Mouse (Mus musculus): ENCODE measurements at regions not wholly inside any gene's neighbourhood (a gene's known extent, or its start where the extent isn't known, plus 50 kb on each side); places are given as distances from the start of the nearest gene placed in this dataset.
A peak's percentile ranks its signal among the peaks of the same experiment; 100 is the strongest.

- Histone ChIP-seq H3K4me2 (no peak overlapping the region), H3K9ac (no peak overlapping the region), H3K36me3 (no peaks in the 10 kb centered on the region), H3K27me3 (no peaks in the 10 kb centered on the region), H3K27ac (no peak overlapping the region), H3K4me3 (no peak overlapping the region), H3K4me1 (peaks cover 27% of the 10 kb centered on the region), H3K9me3 (no peaks in the 10 kb centered on the region)
- no peak for ATAC-seq (ENCODE audit: insufficient number of reproducible peaks, insufficient read depth, low FRiP score, low TSS enrichment, low read depth)
- WGBS = 68% methylated on average over 2 of the region's 2 CpGs
Observed at GRCm38 (mm10) chr6:101517584-101517983, 139.9 kb upstream of the Pdzrn3 start.

DNA sequence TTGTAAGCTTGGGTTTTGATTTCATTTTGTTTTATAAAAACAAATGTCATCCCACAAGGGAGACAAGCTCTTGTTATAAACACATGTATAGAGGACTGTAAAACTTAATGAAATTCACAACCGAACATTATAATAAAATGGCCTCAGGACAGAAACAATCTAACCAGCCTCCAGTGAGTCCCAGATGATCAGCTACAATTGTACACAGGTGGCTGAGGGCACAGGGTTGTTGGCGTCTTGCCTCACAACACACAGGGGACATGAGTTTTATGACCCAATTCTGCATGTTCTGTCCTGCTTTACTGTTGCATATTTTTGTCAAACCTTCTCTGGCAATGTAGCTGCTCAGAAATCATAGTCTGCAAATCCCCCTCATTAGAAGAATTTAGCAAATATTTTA, 136.0 kb upstream of the Pdzrn3 start:
- no peaks in the 10 kb centered on the region for H3K27me3 ChIP-seq
- no peaks in the 10 kb centered on the region for H3K9me3 ChIP-seq
- H3K4me1 ChIP-seq = peaks cover 9% of the 10 kb centered on the region
- H3K27ac ChIP-seq = peak overlapping the region; percentile 16; the same call in 1 of the 2 replicates
- no peak overlapping the region for H3K4me2 ChIP-seq
- H3K9ac ChIP-seq = no peak overlapping the region
- no peak overlapping the region for H3K4me3 ChIP-seq
- H3K36me3 ChIP-seq = no peaks in the 10 kb centered on the region
- WGBS = 35% methylated on average over 2 of the region's 2 CpGs
- ATAC-seq (ENCODE audit: insufficient number of reproducible peaks, insufficient read depth, low FRiP score, low TSS enrichment, low read depth) = no peak

DNA sequence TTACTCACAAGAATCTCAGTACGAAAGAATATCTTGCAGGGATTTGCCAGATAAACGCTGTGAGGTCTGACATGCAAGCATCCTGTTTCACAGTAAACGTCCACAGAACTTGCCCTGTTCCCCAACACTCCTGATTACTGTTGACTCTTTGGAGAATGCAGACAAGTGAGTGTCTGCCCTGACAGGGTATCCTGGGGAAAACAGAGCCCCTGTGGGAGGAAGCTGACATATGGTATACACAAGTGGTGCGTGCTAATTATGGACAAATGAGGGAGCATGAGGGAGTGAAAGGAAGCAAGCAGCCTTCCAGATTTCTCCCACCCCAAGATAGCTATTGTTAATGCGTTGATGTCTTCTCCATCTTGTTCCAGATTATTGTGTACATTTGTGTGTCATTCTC, 124.5 kb upstream of the Pdzrn3 start:
- H3K9me3 ChIP-seq = no peaks in the 10 kb centered on the region
- WGBS = 24% methylated on average over 5 of the region's 5 CpGs
- peak overlapping the region; percentile 73 for H3K27ac ChIP-seq
- no peak overlapping the region for H3K4me3 ChIP-seq
- H3K27me3 ChIP-seq = no peaks in the 10 kb centered on the region
- ATAC-seq (ENCODE audit: insufficient number of reproducible peaks, insufficient read depth, low FRiP score, low TSS enrichment, low read depth) = no peak
- H3K4me2 ChIP-seq = peak overlapping the region; percentile 18; the same call in 1 of the 2 replicates
- H3K36me3 ChIP-seq = no peaks in the 10 kb centered on the region
- H3K9ac ChIP-seq = no peak overlapping the region
- peaks cover 19% of the 10 kb centered on the region for H3K4me1 ChIP-seq

DNA sequence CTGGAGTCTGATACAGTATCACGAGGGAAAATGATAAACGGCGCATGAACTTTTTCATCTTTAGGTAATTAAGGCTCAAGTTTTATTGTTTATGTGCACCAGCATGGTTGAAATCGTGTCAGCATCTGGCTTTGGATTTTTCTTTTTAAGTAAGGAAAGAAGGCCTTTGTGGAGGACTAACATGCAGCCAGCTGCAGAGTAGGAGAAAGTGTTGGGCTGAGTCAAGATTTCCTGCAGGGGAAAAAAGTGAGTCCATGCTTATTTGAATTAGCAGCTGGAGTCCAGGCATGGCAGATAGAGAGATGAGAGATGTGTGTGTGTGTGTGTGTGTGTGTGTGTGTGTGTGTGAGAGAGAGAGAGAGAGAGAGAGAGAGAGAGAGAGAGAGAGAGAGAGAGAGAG, 124.0 kb upstream of the Pdzrn3 start:
- Histone ChIP-seq H3K9ac (no peak overlapping the region), H3K9me3 (no peaks in the 10 kb centered on the region), H3K4me3 (no peak overlapping the region), H3K27me3 (no peaks in the 10 kb centered on the region), H3K27ac (peak overlapping the region; percentile 73), H3K4me1 (peaks cover 17% of the 10 kb centered on the region), H3K36me3 (no peaks in the 10 kb centered on the region), H3K4me2 (no peak overlapping the region)
- no peak for ATAC-seq (ENCODE audit: insufficient number of reproducible peaks, insufficient read depth, low FRiP score, low TSS enrichment, low read depth)
- 33% methylated on average over 4 of the region's 4 CpGs for WGBS

- Histone ChIP-seq H3K9ac (no peak overlapping the region), H3K27ac (no peak overlapping the region), H3K4me1 (peaks cover 17% of the 10 kb centered on the region), H3K4me2 (no peak overlapping the region), H3K4me3 (no peak overlapping the region), H3K9me3 (no peaks in the 10 kb centered on the region), H3K36me3 (no peaks in the 10 kb centered on the region), H3K27me3 (no peaks in the 10 kb centered on the region)
- no peak for ATAC-seq (ENCODE audit: insufficient number of reproducible peaks, insufficient read depth, low FRiP score, low TSS enrichment, low read depth)
Observed at GRCm38 (mm10) chr6:101500202-101500601, 122.5 kb upstream of the Pdzrn3 start.

DNA sequence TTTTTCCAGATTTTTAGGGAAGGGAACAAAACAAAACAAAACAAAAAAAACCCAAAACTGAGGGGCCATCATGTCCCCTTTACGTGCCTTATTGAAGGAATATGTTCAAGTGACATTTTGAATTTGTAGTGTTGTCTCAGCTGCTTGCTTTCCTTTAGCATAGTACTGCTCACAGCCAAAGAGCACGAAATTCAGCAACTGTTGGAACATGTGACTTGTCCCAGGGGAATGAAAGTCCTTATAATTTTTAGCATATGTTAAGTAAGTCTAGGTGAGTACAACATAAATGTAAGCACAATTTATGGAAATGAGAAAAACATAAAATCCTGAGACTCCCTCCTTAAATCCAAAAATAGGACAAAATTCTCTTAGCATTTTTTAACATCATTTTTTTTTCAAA, 110.8 kb upstream of the Pdzrn3 start:
- ATAC-seq (ENCODE audit: insufficient number of reproducible peaks, insufficient read depth, low FRiP score, low TSS enrichment, low read depth) = no peak
- no peak overlapping the region for H3K4me2 ChIP-seq
- H3K4me3 ChIP-seq = no peak overlapping the region
- WGBS = 17% methylated on average over 2 of the region's 2 CpGs
- no peaks in the 10 kb centered on the region for H3K36me3 ChIP-seq
- no peak overlapping the region for H3K9ac ChIP-seq
- no peaks in the 10 kb centered on the region for H3K27me3 ChIP-seq
- no peaks in the 10 kb centered on the region for H3K9me3 ChIP-seq
- H3K27ac ChIP-seq = peak overlapping the region; percentile 72; the same call in 1 of the 2 replicates
- H3K4me1 ChIP-seq = peaks cover 25% of the 10 kb centered on the region

DNA sequence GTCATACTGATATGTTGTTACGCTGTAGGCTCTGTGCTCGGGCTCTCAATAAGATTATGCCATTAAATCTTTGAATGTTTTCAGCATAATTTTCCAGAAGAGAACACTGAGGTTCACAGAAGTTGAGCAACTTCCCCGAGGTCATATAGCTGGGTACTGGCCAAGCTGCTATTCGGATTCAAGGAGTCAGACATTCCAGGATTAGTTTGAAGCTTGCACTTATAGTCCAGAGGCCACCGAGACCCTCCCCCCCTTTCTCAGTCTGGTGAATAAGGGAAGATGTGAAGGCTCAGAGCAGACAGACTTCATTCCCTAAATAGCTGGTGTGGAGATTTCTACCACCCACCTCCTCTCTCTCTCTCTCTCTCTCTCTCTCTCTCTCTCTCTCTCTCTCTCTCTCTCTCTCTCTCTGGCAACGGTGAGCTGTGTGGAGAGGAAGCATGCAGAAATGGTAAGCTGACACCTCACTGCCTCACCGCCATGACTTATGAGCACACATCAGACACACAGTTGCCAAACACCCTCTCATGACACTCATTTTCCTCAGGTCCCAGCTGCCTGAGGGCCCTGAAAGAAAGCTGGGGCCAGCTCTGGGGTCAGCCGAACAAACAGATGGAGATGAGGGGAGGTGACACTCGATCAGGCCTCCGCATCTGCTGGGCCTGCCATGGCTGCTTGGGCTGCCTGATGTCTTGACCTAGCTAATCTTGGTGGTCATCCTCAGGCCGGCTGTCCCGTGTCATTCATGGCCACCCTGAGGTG, 107.0 kb upstream of the Pdzrn3 start:
- H3K9me3 ChIP-seq = no peaks in the 10 kb centered on the region
- H3K27ac ChIP-seq = peak overlapping the region; percentile 82
- no peak overlapping the region for H3K4me3 ChIP-seq
- peak; percentile 48; the same call in 1 of the 2 replicates for ATAC-seq (ENCODE audit: insufficient number of reproducible peaks, insufficient read depth, low FRiP score, low TSS enrichment, low read depth)
- H3K4me2 ChIP-seq = 0 out of 2 replicates have a peak overlapping the region, but pooled peaks have one; percentile 5
- 21% methylated on average over 12 of the region's 12 CpGs for WGBS
- H3K36me3 ChIP-seq = no peaks in the 10 kb centered on the region
- H3K9ac ChIP-seq = 0 out of 2 replicates have a peak overlapping the region, but pooled peaks have one; percentile 44
- no peaks in the 10 kb centered on the region for H3K27me3 ChIP-seq
- peaks cover 39% of the 10 kb centered on the region for H3K4me1 ChIP-seq

- H3K27me3 ChIP-seq = no peaks in the 10 kb centered on the region
- peak overlapping the region; percentile 82 for H3K27ac ChIP-seq
- peak; percentile 79 for ATAC-seq (ENCODE audit: insufficient number of reproducible peaks, insufficient read depth, low FRiP score, low TSS enrichment, low read depth)
Observed at GRCm38 (mm10) chr6:101482635-101483465, 105.2 kb upstream of the Pdzrn3 start.

GRCm38 (mm10) chr6:101473956-101474355, 96.3 kb upstream of the Pdzrn3 start:
- Histone ChIP-seq H3K9ac (no peak overlapping the region), H3K9me3 (no peaks in the 10 kb centered on the region), H3K4me1 (peaks cover 22% of the 10 kb centered on the region), H3K4me2 (peak overlapping the region; percentile 22), H3K27me3 (no peaks in the 10 kb centered on the region), H3K4me3 (no peak overlapping the region), H3K27ac (peak overlapping the region; percentile 87), H3K36me3 (no peaks in the 10 kb centered on the region)
- ATAC-seq (ENCODE audit: insufficient number of reproducible peaks, insufficient read depth, low FRiP score, low TSS enrichment, low read depth) = 0 out of 2 replicates have a peak, but pooled peaks have one; percentile 32
- WGBS = 20% methylated on average over 1 of the region's 1 CpGs

More at GRCm38 (mm10) chr6:101482635-101483465, 105.2 kb upstream of the Pdzrn3 start:
- Histone ChIP-seq H3K4me3 (no peak overlapping the region), H3K9ac (no peak overlapping the region), H3K9me3 (no peaks in the 10 kb centered on the region), H3K4me2 (peak overlapping the region; percentile 24), H3K4me1 (peaks cover 35% of the 10 kb centered on the region), H3K36me3 (no peaks in the 10 kb centered on the region)
- 20% methylated on average over 9 of the region's 9 CpGs for WGBS

DNA sequence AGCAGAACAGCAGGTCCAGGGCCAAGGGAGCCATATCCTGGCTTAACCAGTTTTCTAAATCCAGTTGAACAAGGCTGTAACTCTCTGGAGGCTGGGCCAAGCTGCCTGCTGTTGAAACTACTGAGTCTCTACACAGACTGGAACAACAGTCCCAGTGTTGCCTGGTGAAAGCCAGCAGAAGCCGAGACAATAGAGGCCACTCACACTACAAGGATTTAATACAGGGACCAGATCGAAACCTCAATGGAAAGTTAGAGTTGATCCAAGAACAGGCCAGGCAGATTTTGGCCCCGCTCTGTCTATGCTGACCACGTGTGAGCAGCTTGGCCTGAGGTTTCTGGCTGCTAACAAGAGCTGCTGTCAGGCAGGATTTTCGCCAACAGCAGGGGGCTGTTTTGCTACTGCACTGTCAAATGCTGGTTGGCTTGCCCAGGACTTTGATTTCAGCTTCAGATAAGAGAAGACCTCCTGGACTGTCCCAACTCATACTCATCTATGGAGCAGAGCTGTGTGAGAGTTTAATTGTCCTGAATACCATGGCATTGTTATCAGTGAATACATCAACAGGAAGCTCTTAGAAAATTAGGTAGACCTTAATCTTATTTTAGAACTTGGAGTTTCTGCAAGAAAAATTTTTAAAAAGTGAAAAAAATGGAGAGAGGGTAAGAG, 95.7 kb upstream of the Pdzrn3 start:
- H3K36me3 ChIP-seq = no peaks in the 10 kb centered on the region
- H3K4me1 ChIP-seq = peaks cover 22% of the 10 kb centered on the region
- WGBS = 17% methylated on average over 5 of the region's 5 CpGs
- H3K27me3 ChIP-seq = no peaks in the 10 kb centered on the region
- H3K9ac ChIP-seq = no peak overlapping the region
- no peak overlapping the region for H3K4me2 ChIP-seq
- H3K9me3 ChIP-seq = no peaks in the 10 kb centered on the region
- peak overlapping the region; percentile 87 for H3K27ac ChIP-seq
- H3K4me3 ChIP-seq = no peak overlapping the region
- ATAC-seq (ENCODE audit: insufficient number of reproducible peaks, insufficient read depth, low FRiP score, low TSS enrichment, low read depth) = no peak; the same call in 1 of the 2 replicates

GRCm38 (mm10) chr6:101464910-101465309, 87.2 kb upstream of the Pdzrn3 start:
- 89% methylated on average over 1 of the region's 1 CpGs for WGBS

More at GRCm38 (mm10) chr6:101464910-101465309, 87.2 kb upstream of the Pdzrn3 start:
- no peak overlapping the region for H3K4me2 ChIP-seq
- no peak overlapping the region for H3K4me3 ChIP-seq
- H3K27ac ChIP-seq = no peak overlapping the region
- H3K27me3 ChIP-seq = no peaks in the 10 kb centered on the region
- no peak for ATAC-seq (ENCODE audit: insufficient number of reproducible peaks, insufficient read depth, low FRiP score, low TSS enrichment, low read depth)
- H3K9ac ChIP-seq = no peak overlapping the region
- no peaks in the 10 kb centered on the region for H3K9me3 ChIP-seq
- H3K4me1 ChIP-seq = no peaks in the 10 kb centered on the region
- no peaks in the 10 kb centered on the region for H3K36me3 ChIP-seq
